23 mouse cellular contexts compared by ENCODE assay signal in genomic region chr7:78872831-78873230, GRCm38 (mm10). TPM values are rescaled to one million over a fixed set of nuclear protein-coding genes. Genes with fewer than 3 reads are reported as not detected.
DNase-seq lines count a peak whose midpoint lies in the region; ATAC-seq and TF ChIP-seq lines count a peak whose summit lies in the region.
"Had no signal": no experiment of that assay in that cellular context is flagged by ENCODE, and none has a peak within 500 bp of the region (broad histone marks: within the 10 kb centered on the region; RNA-seq: fewer than 3 reads in every experiment).

No protein-coding gene starts in this region.

- DNase-seq in large intestine, adult 2 months (ENCODE audit: low read depth, low spot score): peak; percentile 71
- peak; percentile 35 for DNase-seq in stomach, postnatal 0 days (ENCODE audit: low spot score)
- DNase-seq in right cerebral cortex, postnatal 4 days: no peak
- DNase-seq in embryo, embryonic 9.5 days (ENCODE audit: extremely low spot score): no peak
- no peak for DNase-seq in thymus, adult 2 months
- DNase-seq: adrenal gland, adult 2 months; adrenal gland, postnatal 10 days; adrenal gland, postnatal 25 days; cerebellum, adult 11 months; cerebellum, adult 18-20 months; cerebellum, adult 8-10 months; cerebellum, adult 9-11 months; cerebellum, postnatal 14 days; cerebellum, postnatal 36 days had no signal

- 0 out of 2 replicates have a peak, but pooled peaks cover 3% of the 10 kb centered on the region for H3K4me1 ChIP-seq in intestine, embryonic 16.5 days (ENCODE audit: control insufficient read depth, insufficient read depth, low read length)
- H3K4me1 ChIP-seq in stomach, postnatal 0 days (replicated peaks; ENCODE audit: control insufficient read depth, insufficient read depth): no peaks in the 10 kb centered on the region
- peaks cover 5% of the 10 kb centered on the region for H3K4me1 ChIP-seq in thymus, adult 2 months (replicated peaks; ENCODE audit: control insufficient read depth, insufficient read depth, low read length)
- H3K4me1 ChIP-seq: embryonic facial prominence, embryonic 13.5 days; embryonic facial prominence, embryonic 15.5 days; forebrain, embryonic 10.5 days; forebrain, embryonic 12.5 days had no signal

- H3K36me3 ChIP-seq in intestine, embryonic 16.5 days (ENCODE audit: control insufficient read depth, insufficient read depth, low read length): no peaks in the 10 kb centered on the region
- H3K36me3 ChIP-seq in stomach, postnatal 0 days (ENCODE audit: control insufficient read depth, insufficient read depth, low read length): no peaks in the 10 kb centered on the region
- H3K36me3 ChIP-seq in thymus, adult 2 months (ENCODE audit: control insufficient read depth, insufficient read depth, low read length): no peaks in the 10 kb centered on the region
- H3K36me3 ChIP-seq: embryonic facial prominence, embryonic 13.5 days; embryonic facial prominence, embryonic 15.5 days; forebrain, embryonic 10.5 days; forebrain, embryonic 12.5 days had no signal

- 41% methylated on average over 5 of the region's 5 CpGs for WGBS in intestine, embryonic 16.5 days
- 30% methylated on average over 5 of the region's 5 CpGs for WGBS in large intestine, adult 2 months
- 52% methylated on average over 5 of the region's 5 CpGs for whole genome bisulfite sequencing in stomach, postnatal 0 days
- 83% methylated on average over 5 of the region's 5 CpGs for WGBS in thymus, adult 2 months

- no peak for TF ChIP-seq POLR2A in thymus, adult 2 months (IDR thresholded peaks at IDR 0.05; ENCODE audit: control insufficient read depth, extremely low read depth, insufficient read depth, low read length, poor library complexity)

- no peak for TF ChIP-seq EP300 in stomach, postnatal 0 days (optimal IDR thresholded peaks at IDR 0.05)

- H3K27ac ChIP-seq in intestine, embryonic 16.5 days (ENCODE audit: low read length): no peak overlapping the region
- H3K27ac ChIP-seq in stomach, postnatal 0 days (replicated peaks): no peak overlapping the region
- H3K27ac ChIP-seq in thymus, adult 2 months (ENCODE audit: control insufficient read depth, insufficient read depth, low read length): no peak overlapping the region
- H3K27ac ChIP-seq: embryonic facial prominence, embryonic 13.5 days; embryonic facial prominence, embryonic 15.5 days; forebrain, embryonic 10.5 days; forebrain, embryonic 12.5 days had no signal

- H3K9me3 ChIP-seq in intestine, embryonic 16.5 days (ENCODE audit: control insufficient read depth, low read length): no peaks in the 10 kb centered on the region
- H3K9me3 ChIP-seq in stomach, postnatal 0 days (ENCODE audit: control insufficient read depth, low read length): no peaks in the 10 kb centered on the region
- H3K9me3 ChIP-seq: embryonic facial prominence, embryonic 13.5 days; embryonic facial prominence, embryonic 15.5 days; forebrain, embryonic 10.5 days; forebrain, embryonic 12.5 days had no signal

- no peak overlapping the region for H3K4me3 ChIP-seq in intestine, embryonic 16.5 days (ENCODE audit: low read length)
- H3K4me3 ChIP-seq in stomach, postnatal 0 days (ENCODE audit: low read depth, low read length): no peak overlapping the region
- H3K4me3 ChIP-seq in thymus, adult 2 months (ENCODE audit: control insufficient read depth, insufficient read depth, low read length): no peak overlapping the region
- H3K4me3 ChIP-seq: embryonic facial prominence, embryonic 13.5 days; embryonic facial prominence, embryonic 15.5 days; erythroblast, embryonic 14.5 days; forebrain, embryonic 10.5 days; forebrain, embryonic 12.5 days had no signal

- H3K9ac ChIP-seq in intestine, embryonic 16.5 days (ENCODE audit: low read depth, low read length): peak overlapping the region; percentile 33; the same call in 1 of the 2 replicates
- no peak overlapping the region for H3K9ac ChIP-seq in stomach, postnatal 0 days (ENCODE audit: low read length)
- H3K9ac ChIP-seq: embryonic facial prominence, embryonic 13.5 days; embryonic facial prominence, embryonic 15.5 days; forebrain, embryonic 12.5 days had no signal

- H3K4me2 ChIP-seq in intestine, embryonic 16.5 days (ENCODE audit: low read depth, low read length): no peak overlapping the region
- no peak overlapping the region for H3K4me2 ChIP-seq in stomach, postnatal 0 days (replicated peaks; ENCODE audit: low read depth)
- H3K4me2 ChIP-seq: embryonic facial prominence, embryonic 13.5 days; embryonic facial prominence, embryonic 15.5 days; forebrain, embryonic 12.5 days had no signal

- no peak for TF ChIP-seq CTCF in stomach, postnatal 0 days (IDR thresholded peaks at IDR 0.05; ENCODE audit: low read depth)
- no peak for TF ChIP-seq CTCF in thymus, adult 2 months (IDR thresholded peaks at IDR 0.05; ENCODE audit: borderline replicate concordance, control insufficient read depth, extremely low read depth, insufficient read depth, low read length, poor library complexity)

- no peaks in the 10 kb centered on the region for H3K27me3 ChIP-seq in intestine, embryonic 16.5 days (replicated peaks; ENCODE audit: control insufficient read depth, insufficient read depth, low read length)
- H3K27me3 ChIP-seq in stomach, postnatal 0 days (ENCODE audit: control insufficient read depth, insufficient read depth, low read length): no peaks in the 10 kb centered on the region
- H3K27me3 ChIP-seq in thymus, adult 2 months (ENCODE audit: control insufficient read depth, insufficient read depth, low read length): no peaks in the 10 kb centered on the region
- H3K27me3 ChIP-seq: embryonic facial prominence, embryonic 13.5 days; embryonic facial prominence, embryonic 15.5 days; forebrain, embryonic 12.5 days had no signal

- ATAC-seq in intestine, embryonic 16.5 days: peak; percentile 90
- ATAC-seq in stomach, postnatal 0 days (ENCODE audit: low FRiP score, low TSS enrichment): no peak
- ATAC-seq: forebrain, embryonic 14.5 days; forebrain, embryonic 16.5 days had no signal

RNA-seq across cellular contexts. Expression of gene Aen, which starts 22.8 kb away (rescaled TPM):
- 29.9 and 33.5 TPM in 2 replicates for polyA plus RNA-seq in intestine, embryonic 16.5 days (2015; fragmentation: Nextera tagmentation; extraction: Ambion mirVana)
- polyA plus RNA-seq in large intestine, adult 2 months (2012; rRNA removed): 12.6 and 16.1 TPM in 2 replicates
- 25.8 and 27.0 TPM in 2 replicates for polyA plus RNA-seq in stomach, postnatal 0 days (2015; fragmentation: Nextera tagmentation; extraction: Ambion mirVana)
- polyA plus RNA-seq in thymus, adult 2 months (2012; rRNA removed): 32.3 and 39.2 TPM in 2 replicates

RNA-seq across cellular contexts. Expression of gene Det1, which starts 25.8 kb away (rescaled TPM):
- polyA plus RNA-seq in intestine, embryonic 16.5 days (2015; fragmentation: Nextera tagmentation; extraction: Ambion mirVana): 11.9 and 15.2 TPM in 2 replicates
- polyA plus RNA-seq in large intestine, adult 2 months (2012; rRNA removed): 11.9 and 12.9 TPM in 2 replicates
- polyA plus RNA-seq in stomach, postnatal 0 days (2015; fragmentation: Nextera tagmentation; extraction: Ambion mirVana): 8.2 and 8.3 TPM in 2 replicates
- 32.7 and 33.9 TPM in 2 replicates for polyA plus RNA-seq in thymus, adult 2 months (2012; rRNA removed)

RNA-seq across cellular contexts. Expression of gene Isg20, which starts 40.4 kb away (rescaled TPM):
- polyA plus RNA-seq in intestine, embryonic 16.5 days (2015; fragmentation: Nextera tagmentation; extraction: Ambion mirVana): 4.3 and 6.8 TPM in 2 replicates
- polyA plus RNA-seq in large intestine, adult 2 months (2012; rRNA removed): 12.8 and 18.8 TPM in 2 replicates
- 10.6 and 10.9 TPM in 2 replicates for polyA plus RNA-seq in stomach, postnatal 0 days (2015; fragmentation: Nextera tagmentation; extraction: Ambion mirVana)
- polyA plus RNA-seq in thymus, adult 2 months (2012; rRNA removed): 159 and 194 TPM in 2 replicates
- polyA plus RNA-seq: embryonic facial prominence, embryonic 11.5 days had no signal

Comparison
In these comparisons a context has a peak if more than half of its experiments do, and no peak if none do; other contexts are left out.
1. DNase-seq: peak in large intestine, adult 2 months (single experiment) and stomach, postnatal 0 days (single experiment); none in right cerebral cortex, postnatal 4 days (single experiment), embryo, embryonic 9.5 days (single experiment) and thymus, adult 2 months (single experiment).